Mouse (Mus musculus) megakaryocyte progenitor cell, adult 5-6 weeks (primary cell): ENCODE results near the gene Smagp. TPM values are rescaled to one million over a fixed set of nuclear protein-coding genes. Genes with fewer than 3 reads are reported as not detected.
"Not testable (repeated sequence)": the region's sequence is repeated elsewhere in the genome, so short reads cannot be mapped to it uniquely, and the experiment has no call there.

Source experiments
- ATAC-seq: replicated peaks from 2 replicates; pipeline ENCODE4 v1.8.0; 2016; ENCODE audit warnings: mild to moderate bottlenecking, moderate TSS enrichment, inconsistent platforms; ENCODE audit not compliant: poor library complexity
- total RNA-seq, 2 experiments: library from RNA; stranded (forward) in 1 of 2; stranded (reverse) in 1 of 2; fragments of 157-497, 149-512 nt in 1 of 2; fragments of 200-1000 nt in 1 of 2; gene quantifications; 2 replicates each; pipeline versions ENCODE4 v1.2.3 to v1.2.4; 2015 to 2017

The Smagp gene
- total RNA-seq, 2 experiments from 2014 or later: 0.71 to 1.1 TPM

GRCm38 (mm10) chr15:100628797-100629196, 7.9 kb downstream of the Smagp start:
- ATAC-seq: no peak

GRCm38 (mm10) chr15:100627774-100628370, 8.9 kb downstream of the Smagp start:
- ATAC-seq: no peak

- peak; percentile 53 for ATAC-seq
These were observed 9.5 kb downstream of the Smagp start for GRCm38 (mm10) chr15:100627287-100627686.

- ATAC-seq: no peak
These were observed 12.3 kb downstream of the Smagp start for GRCm38 (mm10) chr15:100624435-100624834.

GRCm38 (mm10) chr15:100623754-100624153, 13.0 kb downstream of the Smagp start:
- no peak for ATAC-seq

GRCm38 (mm10) chr15:100622164-100622563, 14.6 kb downstream of the Smagp start:
- ATAC-seq: peak; percentile 45

GRCm38 (mm10) chr15:100621671-100622070, 15.1 kb downstream of the Smagp start:
- ATAC-seq: not testable (repeated sequence)

GRCm38 (mm10) chr15:100619200-100619599, 17.5 kb downstream of the Smagp start:
- ATAC-seq: no peak

GRCm38 (mm10) chr15:100616221-100616620, 20.5 kb downstream of the Smagp start:
- ATAC-seq: no peak

- ATAC-seq: peak; percentile 54
These were observed 20.9 kb downstream of the Smagp start for GRCm38 (mm10) chr15:100615825-100616220.

- ATAC-seq: peak; percentile 78
These were observed 21.5 kb downstream of the Smagp start, which contains the start of gene Dazap2 for GRCm38 (mm10) chr15:100614996-100615824. Gene Dazap2, plus strand, starts transcription at chr15:100615349.

GRCm38 (mm10) chr15:100614218-100614995, 22.3 kb downstream of the Smagp start:
- peak; percentile 24 for ATAC-seq

- peak; percentile 45 for ATAC-seq
These were observed 23.2 kb downstream of the Smagp start for GRCm38 (mm10) chr15:100613584-100613983.

GRCm38 (mm10) chr15:100612432-100612831, 24.3 kb downstream of the Smagp start:
- ATAC-seq: no peak

GRCm38 (mm10) chr15:100611951-100612350, 24.8 kb downstream of the Smagp start:
- ATAC-seq: no peak

- ATAC-seq: peak; percentile 52
These were observed 30.1 kb downstream of the Smagp start for GRCm38 (mm10) chr15:100606677-100607076.

GRCm38 (mm10) chr15:100601669-100602068, 35.1 kb downstream of the Smagp start:
- ATAC-seq: no peak

- no peak for ATAC-seq
These were observed 36.0 kb downstream of the Smagp start for GRCm38 (mm10) chr15:100600696-100601272.

- peak; percentile 74 for ATAC-seq
These were observed 36.6 kb downstream of the Smagp start for GRCm38 (mm10) chr15:100600047-100600695.

- no peak for ATAC-seq
These were observed 37.3 kb downstream of the Smagp start, which contains the start of gene Pou6f1 for GRCm38 (mm10) chr15:100599276-100600046. Gene Pou6f1, minus strand, starts transcription at chr15:100599984.
